Mouse (Mus musculus) heart, postnatal 0 days (tissue): ENCODE measurements at regions not wholly inside any gene's neighbourhood (a gene's known extent, or its start where the extent isn't known, plus 50 kb on each side); places are given as distances from the start of the nearest gene placed in this dataset.

ENCODE experiments used
- CTCF ChIP-seq: IDR thresholded peaks from 2 replicates; pipeline ENCODE4 v1.5.1; 2016; ENCODE audit warnings: antibody characterized with exemption, control low read depth, low read depth
- EP300 ChIP-seq: IDR thresholded peaks from 2 replicates; pipeline ENCODE4 v1.6.1; 2016; ENCODE audit warnings: antibody characterized with exemption, low read depth

GRCm38 (mm10) chr4:114666238-114666978 is 155.1 kb upstream of the Gm12830 start:
- TF ChIP-seq CTCF (no peak), EP300 (no peak)
